Mouse (Mus musculus) heart, embryonic 13.5 days (tissue): ENCODE data around the gene Rhoh. TPM values are rescaled to one million over a fixed set of nuclear protein-coding genes. Genes with fewer than 3 reads are reported as not detected.

Experiments used
- ATAC-seq: fragments of 200-750 bp; cut with Nextera tagmentation; 2 replicates; pipeline ENCODE4 v1.8.0; 2017; ENCODE audit warnings: moderate TSS enrichment; ENCODE audit not compliant: insufficient number of reproducible peaks, low FRiP score, low TSS enrichment; ENCODE audit errors: extremely low read depth
- H3K27ac ChIP-seq: fragments of 300-500 bp; sonication (generic); replicated peaks from 2 replicates; pipeline ENCODE4 v1.5.1; 2015; ENCODE audit warnings: moderate library complexity, mild to moderate bottlenecking, inconsistent platforms
- H3K27me3 ChIP-seq: fragments of 300-500 bp; sonication (generic); replicated peaks from 2 replicates; pipeline ENCODE4 v1.6.1; 2015; ENCODE audit warnings: mild to moderate bottlenecking, inconsistent platforms
- H3K36me3 ChIP-seq: fragments of 300-500 bp; sonication (generic); 2 replicates; pipeline ENCODE4 v1.6.1; 2015; ENCODE audit warnings: mild to moderate bottlenecking, inconsistent platforms
- H3K4me1 ChIP-seq: fragments of 300-500 bp; sonication (generic); 2 replicates; pipeline ENCODE4 v1.6.1; 2015; ENCODE audit warnings: inconsistent platforms
- H3K4me2 ChIP-seq: fragments of 300-500 bp; sonication (generic); 2 replicates; pipeline ENCODE4 v1.6.1; 2015; ENCODE audit warnings: inconsistent platforms, mild to moderate bottlenecking, moderate library complexity
- H3K4me3 ChIP-seq: fragments of 300-500 bp; sonication (generic); 2 replicates; pipeline ENCODE4 v1.5.1; 2015; ENCODE audit warnings: moderate library complexity, mild to moderate bottlenecking, inconsistent platforms
- H3K9ac ChIP-seq: fragments of 300-500 bp; sonication (generic); 2 replicates; pipeline ENCODE4 v1.6.1; 2015; ENCODE audit warnings: inconsistent platforms, mild to moderate bottlenecking, moderate library complexity
- H3K9me3 ChIP-seq: fragments of 300-500 bp; sonication (generic); 2 replicates; pipeline ENCODE4 v1.6.1; 2016; ENCODE audit warnings: inconsistent platforms
- WGBS: fragments of 180-500 bp; shearing (Covaris S2); methylation state at CpG from one replicate; pipeline ENCODE4 v1.1.7; 2015; ENCODE audit warnings: mixed read lengths; 5-methylcytosine and 5-hydroxymethylcytosine counted together
- polyA plus RNA-seq: library from polyadenylated mRNA; unstranded; fragments of >200 nt; fragmentation: Nextera tagmentation; extraction: Ambion mirVana; gene quantifications from 2 replicates; pipeline ENCODE4 v1.2.1, GENCODE M21; 2015

Gene Rhoh
- 0.86 and 0.99 TPM in 2 replicates for polyA plus RNA-seq

DNA sequence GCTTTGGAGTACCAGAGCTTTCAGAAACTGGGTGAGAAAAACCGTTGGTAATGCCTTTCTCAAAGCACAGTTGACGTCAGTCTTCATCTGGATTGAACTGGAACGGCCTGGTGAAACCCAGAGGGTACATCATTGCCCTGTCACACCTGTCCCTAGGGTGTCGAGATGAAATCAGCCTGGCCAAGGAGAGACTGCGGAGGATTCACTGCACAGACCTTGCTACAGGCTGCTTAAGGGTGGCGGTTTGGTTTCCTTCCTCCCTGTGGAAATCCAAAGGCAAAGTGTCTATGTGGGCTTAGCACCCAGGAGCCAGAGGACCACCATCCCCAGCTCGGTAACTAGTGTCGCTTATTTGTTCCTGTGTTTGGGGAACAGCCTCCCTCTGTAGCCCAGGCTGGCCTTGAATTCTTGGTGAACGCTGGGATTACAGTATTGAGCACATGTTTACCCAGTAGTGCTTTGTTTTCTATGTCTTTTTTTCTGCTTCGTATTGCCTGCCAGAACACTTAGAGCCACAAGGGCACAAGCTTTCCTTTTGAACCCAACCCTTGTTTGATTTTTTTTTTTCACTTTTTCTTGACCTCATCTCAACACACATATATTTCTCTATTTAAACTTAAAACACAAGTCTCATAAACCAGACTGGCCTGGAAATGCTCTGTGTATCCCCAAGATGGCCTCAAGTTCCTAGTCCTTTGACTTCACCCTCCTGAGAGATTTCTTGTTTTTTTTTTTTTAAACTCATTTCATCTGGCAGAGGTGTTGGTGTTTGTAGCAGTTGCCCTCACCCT lies at the start of gene Rhoh:
Gene Rhoh, plus strand, starts transcription at position 60 of the 791 bp plus-strand sequence.
- H3K4me3 ChIP-seq, result no peak within 1 kb of the TSS
- 78% methylated on average over 10 of the region's 10 CpGs for WGBS
- ATAC-seq, result no peak
- H3K27me3 ChIP-seq, result no peaks in the 10 kb centered on the region
- H3K4me1 ChIP-seq, result peaks cover 22% of the 10 kb centered on the region
- no peak within 1 kb of the TSS for H3K27ac ChIP-seq
- H3K9me3 ChIP-seq, result no peaks in the 10 kb centered on the region
- no peak within 1 kb of the TSS for H3K4me2 ChIP-seq
- no peaks in the 10 kb centered on the region for H3K36me3 ChIP-seq
- no peak within 1 kb of the TSS for H3K9ac ChIP-seq

DNA sequence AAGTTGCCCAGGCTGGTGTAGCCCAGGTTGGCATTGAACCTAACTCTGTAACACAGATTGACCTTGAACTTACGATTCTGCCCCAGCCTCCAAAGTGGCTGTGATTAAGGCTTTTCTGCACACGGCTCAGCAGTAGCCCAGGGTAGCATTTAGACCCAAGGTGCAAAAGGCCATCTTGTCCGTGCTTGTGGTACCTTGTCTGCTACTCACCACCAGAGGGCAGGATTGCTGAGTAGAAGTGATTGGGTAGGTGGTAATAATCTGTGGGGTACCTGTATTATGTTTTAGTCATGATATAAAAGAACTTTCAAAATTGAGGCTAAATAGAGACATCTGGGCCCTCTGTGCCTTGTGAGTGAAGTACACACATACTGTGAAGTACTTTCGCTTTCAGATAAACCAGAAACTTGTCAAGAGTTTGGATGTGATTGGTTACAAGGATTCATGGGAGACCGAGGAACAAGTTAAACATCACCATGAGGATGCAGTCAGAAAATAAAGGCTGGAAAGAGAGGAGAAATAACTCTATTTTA lies 37.3 kb upstream of the Rhoh start:
- Histone ChIP-seq H3K36me3 (peaks cover 81% of the 10 kb centered on the region), H3K4me3 (no peak overlapping the region)

DNA sequence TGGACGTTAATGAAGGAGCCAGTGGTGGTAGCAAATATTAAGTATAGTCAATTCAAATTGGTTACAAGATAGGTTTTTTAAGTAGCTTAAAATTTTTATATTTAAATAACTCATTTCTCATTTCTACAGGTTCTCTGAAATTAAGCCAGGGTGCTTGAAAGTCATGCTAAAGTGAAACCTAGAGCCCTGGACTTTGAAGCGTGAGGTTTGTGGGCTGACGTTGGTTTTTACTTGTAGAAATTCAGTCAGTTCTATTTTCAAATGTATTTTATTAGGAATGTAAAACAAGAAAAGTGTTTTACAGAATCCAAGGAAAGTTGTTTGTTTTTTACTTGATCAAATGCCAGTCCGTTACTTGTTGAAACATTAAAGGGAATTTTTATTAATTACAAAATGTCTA lies 34.5 kb upstream of the Rhoh start:
- Histone ChIP-seq H3K4me3 (no peak overlapping the region), H3K36me3 (peaks cover 68% of the 10 kb centered on the region), H3K27ac (no peak overlapping the region), H3K9ac (no peak overlapping the region), H3K4me1 (0 out of 2 replicates have a peak, but pooled peaks cover 1% of the 10 kb centered on the region), H3K27me3 (no peaks in the 10 kb centered on the region), H3K9me3 (no peaks in the 10 kb centered on the region), H3K4me2 (no peak overlapping the region)
- no peak for ATAC-seq
- WGBS, result 93% methylated on average over 4 of the region's 4 CpGs

More for the DNA sequence above, 37.3 kb upstream of the Rhoh start:
- Histone ChIP-seq H3K27me3 (no peaks in the 10 kb centered on the region), H3K9me3 (no peaks in the 10 kb centered on the region), H3K27ac (no peak overlapping the region), H3K4me2 (no peak overlapping the region), H3K4me1 (no peaks in the 10 kb centered on the region), H3K9ac (no peak overlapping the region)
- no peak for ATAC-seq
- 74% methylated on average over 5 of the region's 5 CpGs for WGBS

DNA sequence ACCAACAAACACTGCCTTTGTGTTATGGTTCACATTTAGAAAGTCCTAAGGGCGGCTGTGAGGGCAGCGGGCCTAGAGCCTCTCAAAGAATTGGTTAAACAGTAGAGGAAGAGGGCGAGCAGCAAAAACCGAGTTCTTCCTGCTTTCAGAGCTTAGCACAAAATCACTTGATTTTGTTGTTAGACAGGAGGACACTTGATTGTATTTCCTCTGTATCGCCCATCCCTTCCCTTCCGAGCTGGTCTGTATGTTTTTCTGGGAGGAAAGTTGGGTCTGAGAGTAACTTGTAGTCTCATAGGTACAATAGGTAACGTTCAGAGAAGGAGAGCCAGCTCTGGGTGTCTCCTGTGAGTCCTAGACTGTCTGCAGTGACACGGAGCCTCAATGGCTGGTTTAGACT lies 33.9 kb upstream of the Rhoh start:
- 87% methylated on average over 8 of the region's 8 CpGs for whole genome bisulfite sequencing
- no peak for ATAC-seq
- H3K9ac ChIP-seq, result no peak overlapping the region
- H3K4me3 ChIP-seq, result no peak overlapping the region
- H3K4me1 ChIP-seq, result peaks cover 7% of the 10 kb centered on the region; the same call in 1 of the 2 replicates
- H3K4me2 ChIP-seq, result no peak overlapping the region
- no peaks in the 10 kb centered on the region for H3K27me3 ChIP-seq
- H3K36me3 ChIP-seq, result peaks cover 62% of the 10 kb centered on the region
- H3K27ac ChIP-seq, result no peak overlapping the region
- H3K9me3 ChIP-seq, result no peaks in the 10 kb centered on the region

DNA sequence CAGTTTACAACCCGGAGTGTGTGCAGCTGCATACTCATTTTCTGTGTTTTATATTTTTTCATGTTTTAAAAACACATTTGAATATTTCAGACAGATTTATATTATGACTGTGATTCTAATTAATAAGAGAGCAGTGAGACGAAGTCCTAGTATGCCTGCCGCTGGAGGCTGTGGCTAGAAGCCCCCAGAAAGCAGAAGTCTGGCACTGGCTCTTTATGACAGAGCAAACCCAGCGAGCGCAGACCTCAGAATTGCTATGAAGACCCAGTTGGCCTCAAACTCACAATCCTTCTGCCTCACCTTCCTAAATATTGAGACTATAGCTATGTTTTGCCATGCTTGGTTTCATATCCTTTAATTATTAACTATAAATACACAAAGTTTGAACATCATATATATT lies 32.8 kb upstream of the Rhoh start:
- H3K9ac ChIP-seq, result no peak overlapping the region
- peaks cover 10% of the 10 kb centered on the region; the same call in 1 of the 2 replicates for H3K4me1 ChIP-seq
- 97% methylated on average over 5 of the region's 5 CpGs for WGBS
- H3K27ac ChIP-seq, result no peak overlapping the region
- H3K9me3 ChIP-seq, result no peaks in the 10 kb centered on the region
- H3K36me3 ChIP-seq, result peaks cover 53% of the 10 kb centered on the region
- ATAC-seq, result no peak
- H3K27me3 ChIP-seq, result no peaks in the 10 kb centered on the region
- no peak overlapping the region for H3K4me3 ChIP-seq
- H3K4me2 ChIP-seq, result no peak overlapping the region

DNA sequence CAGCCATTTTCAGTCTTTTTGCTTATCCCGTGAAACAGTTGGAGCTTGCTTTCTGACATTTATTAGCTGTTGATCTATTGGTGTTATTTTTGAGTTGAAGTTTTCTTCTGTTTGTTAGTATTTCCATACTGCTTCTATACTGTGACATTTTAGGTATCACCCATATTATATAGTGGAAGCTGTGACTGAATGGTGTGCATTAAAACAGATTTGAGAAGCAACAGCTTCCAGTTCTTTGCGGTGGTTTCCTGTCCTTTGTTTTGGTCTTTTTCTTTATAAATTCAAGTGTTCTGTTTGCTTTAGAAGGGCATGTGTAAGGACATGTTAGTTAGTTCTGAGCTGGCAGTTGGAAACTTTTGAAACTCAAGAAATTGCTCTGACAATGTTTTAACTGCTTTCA lies 32.0 kb upstream of the Rhoh start:
- Histone ChIP-seq H3K4me2 (no peak overlapping the region), H3K27ac (no peak overlapping the region), H3K4me1 (peaks cover 10% of the 10 kb centered on the region; the same call in 1 of the 2 replicates), H3K9ac (no peak overlapping the region), H3K27me3 (no peaks in the 10 kb centered on the region), H3K9me3 (no peaks in the 10 kb centered on the region), H3K36me3 (peaks cover 45% of the 10 kb centered on the region), H3K4me3 (no peak overlapping the region)
- no peak for ATAC-seq
- WGBS, result 73% methylated on average over 2 of the region's 2 CpGs

DNA sequence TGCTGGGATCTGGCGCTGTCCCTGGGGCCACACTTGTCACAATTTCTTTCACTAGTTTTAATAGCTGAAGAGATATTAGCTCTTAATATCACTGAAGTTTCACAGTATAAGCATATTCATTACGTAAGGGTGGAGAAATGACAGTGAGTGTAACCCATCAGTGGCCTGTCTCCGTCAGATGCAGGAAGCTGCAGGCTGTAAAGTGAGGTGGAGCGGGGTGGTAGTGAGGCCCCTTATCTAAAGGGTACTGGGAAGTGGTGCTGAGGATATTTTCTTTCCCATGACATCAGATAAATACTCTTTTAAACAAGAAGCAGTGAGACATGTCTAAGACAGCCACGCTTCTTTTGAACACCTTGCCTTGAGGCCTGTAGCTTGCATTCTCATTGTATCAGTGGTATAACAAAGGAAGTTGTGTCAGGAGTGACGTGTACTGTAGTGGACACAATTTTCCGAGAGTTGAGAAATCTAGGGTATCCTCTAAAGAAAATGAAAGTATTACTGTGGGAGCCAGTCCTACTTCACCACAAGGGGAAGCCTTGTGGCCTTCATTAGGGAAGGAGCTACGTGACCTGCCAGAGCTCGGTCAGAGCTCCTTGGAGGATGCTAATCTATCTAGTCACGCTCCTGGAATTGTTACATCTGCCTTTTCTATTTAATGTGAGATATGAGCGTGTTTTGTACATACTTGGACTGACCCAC lies 28.9 kb upstream of the Rhoh start:
- H3K4me3 ChIP-seq, result no peak overlapping the region
- H3K36me3 ChIP-seq, result peaks cover 27% of the 10 kb centered on the region
- 0 out of 2 replicates have a peak overlapping the region, but pooled peaks have one; percentile 3 for H3K27ac ChIP-seq
- no peak for ATAC-seq
- no peak overlapping the region for H3K9ac ChIP-seq
- H3K4me1 ChIP-seq, result peaks cover 10% of the 10 kb centered on the region; the same call in 1 of the 2 replicates
- H3K9me3 ChIP-seq, result no peaks in the 10 kb centered on the region
- WGBS, result 82% methylated on average over 11 of the region's 11 CpGs
- no peaks in the 10 kb centered on the region for H3K27me3 ChIP-seq
- no peak overlapping the region for H3K4me2 ChIP-seq

DNA sequence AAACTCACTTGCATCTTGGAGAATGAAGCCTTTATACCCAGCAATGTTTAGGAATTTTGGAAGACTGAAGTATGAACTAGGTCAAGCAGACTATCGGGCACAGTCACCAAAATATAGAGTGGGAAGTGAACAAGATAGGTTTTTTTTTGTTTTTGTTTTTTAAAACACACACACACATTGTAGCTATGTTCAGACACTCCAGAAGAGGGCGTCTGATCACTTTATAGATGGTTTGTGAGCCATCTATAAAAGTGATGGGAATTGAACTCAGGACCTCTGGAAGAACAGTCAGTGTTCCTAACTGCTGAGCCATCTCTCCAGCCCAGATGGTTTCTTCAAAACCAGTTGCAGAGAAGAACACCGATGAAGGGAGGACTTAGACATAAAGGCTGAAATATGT lies 27.9 kb upstream of the Rhoh start:
- 74% methylated on average over 3 of the region's 3 CpGs for WGBS
- no peak overlapping the region for H3K9ac ChIP-seq
- H3K36me3 ChIP-seq, result peaks cover 21% of the 10 kb centered on the region
- H3K27ac ChIP-seq, result no peak overlapping the region
- H3K4me1 ChIP-seq, result peaks cover 10% of the 10 kb centered on the region; the same call in 1 of the 2 replicates
- H3K9me3 ChIP-seq, result no peaks in the 10 kb centered on the region
- ATAC-seq, result no peak
- no peaks in the 10 kb centered on the region for H3K27me3 ChIP-seq
- H3K4me2 ChIP-seq, result no peak overlapping the region
- no peak overlapping the region for H3K4me3 ChIP-seq

DNA sequence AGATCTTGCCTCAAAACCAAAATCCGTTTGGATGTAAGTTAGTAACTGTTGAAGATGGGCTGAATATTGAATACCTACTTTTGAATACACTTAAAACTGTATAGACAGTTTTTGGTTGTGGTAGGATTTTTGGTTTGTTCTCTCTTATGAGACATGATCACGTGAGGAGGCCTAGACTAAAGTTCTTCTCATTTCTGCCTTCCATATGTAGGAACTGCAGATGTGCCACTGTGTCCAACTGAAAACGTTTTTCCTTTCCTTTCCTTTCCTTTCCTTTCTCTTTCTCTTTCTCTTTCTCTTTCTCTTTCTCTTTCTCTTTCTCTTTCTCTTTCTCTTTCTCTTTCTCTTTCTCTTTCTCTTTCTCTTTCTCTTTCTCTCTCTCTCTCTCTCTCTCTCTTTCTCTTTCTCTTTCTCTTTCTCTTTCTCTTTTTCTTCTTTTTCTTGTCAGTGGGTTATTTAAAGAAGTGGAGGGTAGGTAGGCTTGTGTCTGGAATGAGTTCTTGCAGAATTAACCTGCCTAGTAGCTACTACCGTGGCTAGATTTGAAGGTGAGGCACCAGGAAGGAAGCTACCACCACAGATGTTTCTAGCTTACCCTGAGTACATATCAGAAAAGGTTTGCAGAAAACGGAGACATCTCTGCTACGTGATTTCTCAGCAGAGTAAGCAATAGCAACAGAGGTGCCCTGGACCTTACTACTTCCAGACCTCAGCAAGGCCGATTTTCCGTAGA lies 27.1 kb upstream of the Rhoh start:
- no peak overlapping the region for H3K27ac ChIP-seq
- ATAC-seq, result no peak
- H3K36me3 ChIP-seq, result peaks cover 19% of the 10 kb centered on the region
- peaks cover 10% of the 10 kb centered on the region; the same call in 1 of the 2 replicates for H3K4me1 ChIP-seq
- H3K27me3 ChIP-seq, result no peaks in the 10 kb centered on the region
- WGBS, result 87% methylated on average over 8 of the region's 8 CpGs
- no peak overlapping the region for H3K9ac ChIP-seq
- no peak overlapping the region for H3K4me2 ChIP-seq
- H3K9me3 ChIP-seq, result no peaks in the 10 kb centered on the region
- no peak overlapping the region for H3K4me3 ChIP-seq

DNA sequence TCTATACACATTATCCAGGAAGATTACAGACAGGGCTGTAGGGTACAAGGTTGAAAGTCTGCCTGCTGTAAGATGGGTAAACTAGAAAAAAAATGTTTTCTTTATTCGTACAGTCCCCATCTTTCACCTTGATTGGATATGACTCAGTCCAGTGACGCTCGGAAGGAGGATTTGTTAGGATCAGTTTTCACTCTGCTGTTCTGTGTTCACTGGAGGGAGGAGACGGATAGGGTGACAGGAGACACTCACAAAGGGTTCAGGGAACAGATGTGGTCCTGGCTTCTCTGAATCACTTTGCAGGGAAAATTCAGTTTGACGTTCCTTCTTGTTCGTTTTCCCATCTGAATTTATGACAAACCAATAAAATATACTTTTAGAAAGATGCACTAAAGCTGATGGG lies 23.0 kb upstream of the Rhoh start:
- Histone ChIP-seq H3K9me3 (no peaks in the 10 kb centered on the region), H3K4me1 (no peaks in the 10 kb centered on the region), H3K4me2 (no peak overlapping the region), H3K4me3 (no peak overlapping the region), H3K27me3 (no peaks in the 10 kb centered on the region), H3K27ac (no peak overlapping the region), H3K9ac (no peak overlapping the region), H3K36me3 (peaks cover 8% of the 10 kb centered on the region; the same call in 1 of the 2 replicates)
- WGBS, result 69% methylated on average over 6 of the region's 6 CpGs
- ATAC-seq, result no peak

DNA sequence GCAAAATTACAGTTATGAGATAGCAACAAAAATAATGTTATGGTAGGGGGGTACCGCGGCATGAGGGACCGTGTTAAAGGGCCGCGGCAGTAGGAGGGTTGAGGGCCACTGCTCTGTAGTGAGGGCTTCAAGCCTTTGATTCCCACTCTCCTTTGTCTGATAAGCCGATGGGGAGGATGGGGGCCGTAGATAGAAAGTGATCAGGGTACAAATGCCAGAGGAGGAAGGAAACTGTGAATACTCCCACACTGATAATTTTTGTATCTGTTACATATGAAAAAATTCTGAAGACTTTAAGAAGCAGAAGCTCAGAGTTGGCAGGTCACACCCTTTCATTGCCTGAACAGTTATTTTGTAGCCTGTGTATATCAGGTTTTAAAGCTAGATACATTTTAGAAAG lies 18.1 kb upstream of the Rhoh start:
- 74% methylated on average over 7 of the region's 7 CpGs for WGBS
- Histone ChIP-seq H3K4me1 (peaks cover 20% of the 10 kb centered on the region), H3K36me3 (no peaks in the 10 kb centered on the region), H3K9ac (no peak overlapping the region), H3K4me2 (no peak overlapping the region), H3K27me3 (no peaks in the 10 kb centered on the region), H3K4me3 (no peak overlapping the region), H3K27ac (no peak overlapping the region), H3K9me3 (no peaks in the 10 kb centered on the region)
- no peak for ATAC-seq
